Mouse (Mus musculus) CH12.LX (cell line): ENCODE results near the gene Slc17a9. TPM values are rescaled to one million over a fixed set of nuclear protein-coding genes. Genes with fewer than 3 reads are reported as not detected.

Source experiments
- DNase-seq: peaks from one replicate; pipeline ENCODE4 v3.0.0-alpha.2; 2013; ENCODE audit errors: extremely low read depth
- H3K27ac ChIP-seq: 2 replicates; pipeline ENCODE4 v1.5.1; 2012; ENCODE audit warnings: low read depth, mild to moderate bottlenecking, control low read depth, moderate library complexity; ENCODE audit not compliant: insufficient read depth
- H3K27me3 ChIP-seq: replicated peaks from 2 replicates; pipeline ENCODE3; 2012; ENCODE audit warnings: inconsistent platforms
- H3K36me3 ChIP-seq, 2 experiments: replicated peaks in 1 of 2; 2 replicates each; pipeline versions ENCODE3 to v1.6.1; 2012; ENCODE audit warnings: inconsistent platforms in 1 of 2, low read length in 1 of 2, mild to moderate bottlenecking in 1 of 2, mixed read lengths in 1 of 2, moderate library complexity in 1 of 2; ENCODE audit not compliant: control insufficient read depth in 1 of 2, insufficient read depth in 1 of 2
- H3K4me1 ChIP-seq, 2 experiments: 2 replicates each; pipeline ENCODE4 v1.6.1; 2012; ENCODE audit warnings: inconsistent platforms in 1 of 2, moderate library complexity in 1 of 2; ENCODE audit not compliant: insufficient read depth in 2 of 2, control insufficient read depth in 1 of 2
- H3K4me2 ChIP-seq: 2 replicates; pipeline ENCODE4 v1.6.1; 2012; ENCODE audit warnings: low read depth, mild to moderate bottlenecking, control low read depth; ENCODE audit not compliant: poor library complexity, insufficient read depth, severe bottlenecking
- H3K4me3 ChIP-seq, 3 experiments: fragments of 150-350 bp in 1 of 3; sonication (generic) in 1 of 3; replicated peaks in 1 of 3; 2 replicates each; pipeline versions ENCODE3 to v1.5.1; 2011 to 2012; ENCODE audit warnings: low read depth in 2 of 3, low read length in 2 of 3, mild to moderate bottlenecking in 2 of 3, moderate library complexity in 2 of 3, control low read depth in 1 of 3, improper control_type of control experiment in 1 of 3, inconsistent platforms in 1 of 3, mixed read lengths in 1 of 3; ENCODE audit not compliant: poor library complexity in 1 of 3
- H3K79me2 ChIP-seq: replicated peaks from 2 replicates; pipeline ENCODE4 v1.6.1; 2012; ENCODE audit warnings: mild to moderate bottlenecking, moderate library complexity; ENCODE audit not compliant: control insufficient read depth, poor library complexity, insufficient read depth, severe bottlenecking; ENCODE audit errors: extremely low read depth
- H3K9ac ChIP-seq: 2 replicates; pipeline ENCODE4 v1.6.1; 2012; ENCODE audit warnings: low read depth, mild to moderate bottlenecking, control low read depth, moderate library complexity; ENCODE audit not compliant: insufficient read depth
- H3K9me3 ChIP-seq: replicated peaks from 2 replicates; pipeline ENCODE3; 2012; ENCODE audit warnings: low read length, inconsistent platforms, mixed read lengths
- BHLHE40 ChIP-seq: IDR thresholded peaks from 2 replicates; pipeline ENCODE4 v1.6.1; 2011; ENCODE audit warnings: mild to moderate bottlenecking, low read depth, low read length, improper control_type of control experiment
- CHD1 ChIP-seq: IDR thresholded peaks from 2 replicates; pipeline ENCODE4 v1.6.1; 2012; ENCODE audit warnings: low read depth, low read length, improper control_type of control experiment, inconsistent platforms
- CHD2 ChIP-seq: IDR thresholded peaks from 2 replicates; pipeline ENCODE4 v1.6.1; 2011; ENCODE audit warnings: low read length, improper control_type of control experiment
- CTCF ChIP-seq, 2 experiments: IDR thresholded peaks in 1 of 2; conservative IDR thresholded peaks in 1 of 2; 2 replicates each; pipeline ENCODE4 v1.5.1; 2011 to 2012; ENCODE audit warnings: low read depth in 2 of 2, low read length in 2 of 2, improper control_type of control experiment in 1 of 2, inconsistent platforms in 1 of 2, mild to moderate bottlenecking in 1 of 2, moderate library complexity in 1 of 2
- E2F4 ChIP-seq: IDR thresholded peaks from 2 replicates; pipeline ENCODE4 v1.6.1; 2011; ENCODE audit warnings: low read depth, low read length, improper control_type of control experiment; ENCODE audit not compliant: insufficient replicate concordance
- EP300 ChIP-seq: IDR thresholded peaks from 2 replicates; pipeline ENCODE4 v1.6.1; 2011; ENCODE audit warnings: low read length, improper control_type of control experiment
- GABPA ChIP-seq: IDR thresholded peaks from 2 replicates; pipeline ENCODE4 v1.6.1; 2012; ENCODE audit warnings: low read depth, low read length, improper control_type of control experiment, inconsistent platforms; ENCODE audit not compliant: insufficient replicate concordance
- HCFC1 ChIP-seq: IDR thresholded peaks from 2 replicates; pipeline ENCODE4 v1.6.1; 2012; ENCODE audit warnings: low read depth, mild to moderate bottlenecking, inconsistent platforms, low read length, improper control_type of control experiment
- IRF4 ChIP-seq: IDR thresholded peaks from 2 replicates; pipeline ENCODE4 v1.6.1; 2014; ENCODE audit warnings: low read depth, mild to moderate bottlenecking, inconsistent platforms, low read length, improper control_type of control experiment
- JUN ChIP-seq: IDR thresholded peaks from 2 replicates; pipeline ENCODE4 v1.6.1; 2011; ENCODE audit warnings: low read depth, mild to moderate bottlenecking, low read length, improper control_type of control experiment, moderate library complexity; ENCODE audit not compliant: insufficient read depth
- JUND ChIP-seq: conservative IDR thresholded peaks from 2 replicates; pipeline ENCODE4 v1.6.1; 2011; ENCODE audit warnings: low read depth, low read length, improper control_type of control experiment
- MAFK ChIP-seq: IDR thresholded peaks from 2 replicates; pipeline ENCODE4 v1.6.1; 2011; ENCODE audit warnings: low read length, improper control_type of control experiment; ENCODE audit not compliant: insufficient replicate concordance
- MAX ChIP-seq: IDR thresholded peaks from 2 replicates; pipeline ENCODE4 v1.6.1; 2011; ENCODE audit warnings: low read length, improper control_type of control experiment
- MAZ ChIP-seq: IDR thresholded peaks from 2 replicates; pipeline ENCODE4 v1.6.1; 2012; ENCODE audit warnings: low read depth, mild to moderate bottlenecking, inconsistent platforms, low read length, improper control_type of control experiment, moderate library complexity
- MEF2A ChIP-seq: IDR thresholded peaks from 2 replicates; pipeline ENCODE4 v1.6.1; 2014; ENCODE audit warnings: low read depth, mild to moderate bottlenecking, inconsistent platforms, low read length, improper control_type of control experiment, borderline replicate concordance
- MXI1 ChIP-seq: IDR thresholded peaks from 2 replicates; pipeline ENCODE4 v1.6.1; 2011; ENCODE audit warnings: mild to moderate bottlenecking, low read depth, low read length, improper control_type of control experiment
- NRF1 ChIP-seq: IDR thresholded peaks from 2 replicates; pipeline ENCODE4 v1.6.1; 2014; ENCODE audit warnings: low read depth, mild to moderate bottlenecking, inconsistent platforms, low read length, improper control_type of control experiment, moderate library complexity
- PAX5 ChIP-seq: IDR thresholded peaks from 2 replicates; pipeline ENCODE4 v1.6.1; 2012; ENCODE audit warnings: low read length, inconsistent platforms, mixed read lengths
- POLR2A ChIP-seq: IDR thresholded peaks from 2 replicates; pipeline ENCODE4 v1.6.1; 2011; ENCODE audit warnings: low read depth, mild to moderate bottlenecking, improper control_type of control experiment, low read length
- POLR2AphosphoS2 ChIP-seq: IDR thresholded peaks from 2 replicates; pipeline ENCODE4 v1.6.1; 2011; ENCODE audit warnings: low read depth, low read length, improper control_type of control experiment
- RCOR1 ChIP-seq: conservative IDR thresholded peaks from 2 replicates; pipeline ENCODE4 v1.6.1; 2012; ENCODE audit warnings: low read depth, mild to moderate bottlenecking, inconsistent platforms, low read length, improper control_type of control experiment
- SIN3A ChIP-seq: IDR thresholded peaks from 2 replicates; pipeline ENCODE4 v1.6.1; 2012; ENCODE audit warnings: low read length, improper control_type of control experiment, inconsistent platforms
- SMC3 ChIP-seq: IDR thresholded peaks from 2 replicates; pipeline ENCODE4 v1.6.1; 2011; ENCODE audit warnings: low read depth, low read length, improper control_type of control experiment
- UBTF ChIP-seq: IDR thresholded peaks from 2 replicates; pipeline ENCODE4 v1.6.1; 2012; ENCODE audit warnings: low read depth, mild to moderate bottlenecking, inconsistent platforms, low read length, improper control_type of control experiment, moderate library complexity
- USF1 ChIP-seq: IDR thresholded peaks from 2 replicates; pipeline ENCODE4 v1.6.1; 2014; ENCODE audit warnings: low read depth, mild to moderate bottlenecking, inconsistent platforms, low read length, improper control_type of control experiment
- USF2 ChIP-seq: conservative IDR thresholded peaks from 2 replicates; pipeline ENCODE4 v1.6.1; 2011; ENCODE audit warnings: low read depth, low read length, improper control_type of control experiment
- ZC3H11A ChIP-seq: IDR thresholded peaks from 2 replicates; pipeline ENCODE4 v1.6.1; 2012; ENCODE audit warnings: low read depth, mild to moderate bottlenecking, inconsistent platforms, low read length, improper control_type of control experiment
- ZMIZ1 ChIP-seq: IDR thresholded peaks from 2 replicates; pipeline ENCODE4 v1.6.1; 2012; ENCODE audit warnings: low read depth, mild to moderate bottlenecking, inconsistent platforms, low read length, improper control_type of control experiment
- ZNF384 ChIP-seq: IDR thresholded peaks from 2 replicates; pipeline ENCODE4 v1.6.1; 2012; ENCODE audit warnings: low read depth, low read length, improper control_type of control experiment, inconsistent platforms
- dilution Hi-C: fragments of 300-500 bp; cut with MboI; formaldehyde crosslinking; loops from 2 replicates; pipeline ENCODE4 v1.14.3; 2020; ENCODE audit warnings: low sequenced_read_pairs; ENCODE audit not compliant: extremely low pct_unique_long_range_greater_than_20kb, extremely low pct_ligation_motif_present
- in situ Hi-C: fragments of 300-500 bp; cut with MboI; formaldehyde crosslinking; loops from 3 replicates; pipeline ENCODE4 v1.14.3; 2019; ENCODE audit warnings: low sequenced_read_pairs, low pct_ligation_motif_present, low pct_unique_long_range_greater_than_20kb, mixed read lengths
- polyA plus RNA-seq: library from polyadenylated mRNA; unstranded; fragments of >175 nt; gene quantifications from 2 replicates; pipeline ENCODE4 v1.2.1, GENCODE M21; 2012; ENCODE audit warnings: low read depth; ENCODE audit not compliant: insufficient read length
- total RNA-seq, 2 experiments: library from RNA; depleted of rRNA; stranded (reverse); fragments of 300-350 nt in 1 of 2; fragments of >200 nt in 1 of 2; gene quantifications; 2 replicates each; pipeline ENCODE4 v1.2.3; 2012 to 2014

The Slc17a9 gene
- total and polyA plus RNA-seq, 3 experiments: 7.2 to 23.7 (median 13.4) TPM

- DNase-seq: no peak
- H3K4me2 ChIP-seq: no peak overlapping the region
- peaks cover 39 to 78% of the 10 kb centered on the region in 2 experiments for H3K36me3 ChIP-seq
- peaks cover 2 to 20% of the 10 kb centered on the region in 2 experiments; a peak in 3 of 4 replicates for H3K4me1 ChIP-seq
- H3K9ac ChIP-seq: no peak overlapping the region
- no peaks in the 10 kb centered on the region for H3K9me3 ChIP-seq
- H3K27ac ChIP-seq: no peak overlapping the region
- no peak overlapping the region for H3K4me3 ChIP-seq
- H3K27me3 ChIP-seq: no peaks in the 10 kb centered on the region
- dilution Hi-C loops: no loop called here
- H3K79me2 ChIP-seq: no peaks in the 10 kb centered on the region
- no peak for TF ChIP-seq MAX
- no peak for TF ChIP-seq NRF1
- no peak for TF ChIP-seq CTCF (conservative IDR thresholded peaks at IDR 0.05 in 1 of 2, IDR thresholded peaks at IDR 0.05 in 1 of 2; ENCODE audit: low read depth in 2 of 2, low read length in 2 of 2)
- TF ChIP-seq USF1: no peak
- no peak for TF ChIP-seq ZC3H11A
- TF ChIP-seq ZMIZ1: no peak
- no peak for TF ChIP-seq PAX5
- TF ChIP-seq EP300: no peak
- TF ChIP-seq POLR2AphosphoS2: no peak
- TF ChIP-seq JUN: no peak
- TF ChIP-seq SMC3: no peak
- no peak for TF ChIP-seq E2F4
- no peak for TF ChIP-seq MAZ
- no peak for TF ChIP-seq MAFK
- TF ChIP-seq MXI1: no peak
- no peak for TF ChIP-seq GABPA
- TF ChIP-seq SIN3A: no peak
- no peak for TF ChIP-seq MEF2A
- TF ChIP-seq IRF4: no peak
- no peak for TF ChIP-seq JUND
- TF ChIP-seq, all 38 proteins: peak for 0
- in situ Hi-C loops: no loop called here
These were observed 6.9 kb downstream of the Slc17a9 start for GRCm38 (mm10) chr2:180731984-180732383.

DNA sequence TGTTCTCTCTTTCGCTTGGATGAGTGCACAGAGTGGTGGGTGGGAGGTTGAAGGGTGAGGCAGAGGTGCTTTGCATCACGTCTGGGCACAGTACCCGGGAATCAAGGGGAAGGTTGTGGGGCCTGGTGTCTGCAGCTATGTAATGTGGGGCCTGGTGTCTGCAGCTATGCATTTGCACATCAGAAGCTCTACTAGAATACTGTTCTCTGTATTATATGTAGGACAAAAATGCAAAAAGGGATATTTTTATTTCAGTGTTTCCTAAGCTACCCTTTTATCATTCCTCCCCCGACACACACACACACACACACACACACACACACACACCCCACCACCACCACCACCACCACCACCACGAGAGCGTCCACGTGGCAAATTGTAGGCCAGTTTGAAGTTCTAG lies 10.2 kb downstream of the Slc17a9 start:
- in situ Hi-C loops (no loop called here), dilution Hi-C loops (no loop called here)
- Histone ChIP-seq H3K27ac (no peak overlapping the region), H3K9ac (no peak overlapping the region), H3K9me3 (no peaks in the 10 kb centered on the region), H3K36me3 (peaks cover 47 to 90% of the 10 kb centered on the region in 2 experiments), H3K79me2 (no peaks in the 10 kb centered on the region), H3K4me1 (no peaks in the 10 kb centered on the region), H3K27me3 (no peaks in the 10 kb centered on the region), H3K4me3 (no peak overlapping the region), H3K4me2 (no peak overlapping the region)
- TF ChIP-seq CHD2: no peak
- TF ChIP-seq POLR2A: no peak
- no peak for TF ChIP-seq SIN3A
- no peak for TF ChIP-seq EP300
- TF ChIP-seq BHLHE40: no peak
- no peak for TF ChIP-seq GABPA
- TF ChIP-seq PAX5: no peak
- TF ChIP-seq UBTF: no peak
- TF ChIP-seq HCFC1: no peak
- TF ChIP-seq ZMIZ1: no peak
- TF ChIP-seq USF1: no peak
- TF ChIP-seq ZNF384: no peak
- TF ChIP-seq E2F4: no peak
- TF ChIP-seq CTCF (conservative IDR thresholded peaks at IDR 0.05 in 1 of 2, IDR thresholded peaks at IDR 0.05 in 1 of 2; ENCODE audit: low read depth in 2 of 2, low read length in 2 of 2): no peak
- no peak for TF ChIP-seq RCOR1
- TF ChIP-seq CHD1: no peak
- TF ChIP-seq IRF4: no peak
- TF ChIP-seq USF2: no peak
- no peak for DNase-seq
